Mouse (Mus musculus) ES-E14 (cell line): ENCODE measurements around the gene Igtp. TPM values are rescaled to one million over a fixed set of nuclear protein-coding genes. Genes with fewer than 3 reads are reported as not detected.
"Not testable (repeated sequence)": the region's sequence is repeated elsewhere in the genome, so short reads cannot be mapped to it uniquely, and the experiment has no call there.

Source experiments
- DNase-seq: peaks from one replicate; pipeline ENCODE4 v3.0.0-alpha.2; 2013; ENCODE audit warnings: low read depth, low spot score
- H3K27ac ChIP-seq: 2 replicates; pipeline ENCODE4 v1.5.1; 2012; ENCODE audit warnings: low read depth, mild to moderate bottlenecking, low read length, moderate library complexity, mixed read lengths; ENCODE audit not compliant: poor library complexity, insufficient read depth, severe bottlenecking
- H3K36me3 ChIP-seq: 2 replicates; pipeline ENCODE4 v1.6.1; 2012; ENCODE audit warnings: mild to moderate bottlenecking, low read length, moderate library complexity, mixed read lengths; ENCODE audit not compliant: control insufficient read depth, poor library complexity, insufficient read depth, severe bottlenecking
- H3K4me1 ChIP-seq, 2 experiments: fragments of 150-350 bp in 1 of 2; sonication (generic) in 1 of 2; 2 replicates each; pipeline ENCODE4 v1.6.1; 2012; ENCODE audit warnings: low read length in 2 of 2, mild to moderate bottlenecking in 1 of 2, mixed read lengths in 1 of 2; ENCODE audit not compliant: control insufficient read depth in 2 of 2, insufficient read depth in 2 of 2, poor library complexity in 1 of 2
- H3K4me3 ChIP-seq, 2 experiments: fragments of 150-350 bp in 1 of 2; sonication (generic) in 1 of 2; 2 replicates each; pipeline ENCODE4 v1.5.1; 2012; ENCODE audit warnings: low read length in 2 of 2, low read depth in 1 of 2, mild to moderate bottlenecking in 1 of 2, mixed read lengths in 1 of 2; ENCODE audit not compliant: insufficient read depth in 1 of 2, poor library complexity in 1 of 2, severe bottlenecking in 1 of 2
- H3K9ac ChIP-seq: 2 replicates; pipeline ENCODE4 v1.6.1; 2012; ENCODE audit warnings: low read depth, mild to moderate bottlenecking, low read length, mixed read lengths; ENCODE audit not compliant: poor library complexity, insufficient read depth, severe bottlenecking
- H3K9me3 ChIP-seq: fragments of 150-350 bp; sonication (generic); 2 replicates; pipeline ENCODE4 v1.6.1; 2012; ENCODE audit warnings: low read depth, mild to moderate bottlenecking, low read length; ENCODE audit not compliant: control insufficient read depth, insufficient read depth
- CHD2 ChIP-seq: IDR thresholded peaks from 2 replicates; pipeline ENCODE4 v1.6.1; 2014; ENCODE audit warnings: mild to moderate bottlenecking, low read depth, low read length, inconsistent platforms
- HCFC1 ChIP-seq: IDR thresholded peaks from 2 replicates; pipeline ENCODE4 v1.6.1; 2012; ENCODE audit warnings: low read length, inconsistent platforms, borderline replicate concordance; ENCODE audit not compliant: insufficient read depth
- MAFK ChIP-seq: IDR thresholded peaks from 2 replicates; pipeline ENCODE4 v1.6.1; 2014; ENCODE audit warnings: mild to moderate bottlenecking, low read depth, low read length, inconsistent platforms; ENCODE audit not compliant: insufficient read depth
- ZC3H11A ChIP-seq: IDR thresholded peaks from 2 replicates; pipeline ENCODE4 v1.6.1; 2012; ENCODE audit warnings: low read depth, mild to moderate bottlenecking, inconsistent platforms, low read length, borderline replicate concordance
- ZNF384 ChIP-seq: IDR thresholded peaks from 2 replicates; pipeline ENCODE4 v1.6.1; 2012; ENCODE audit warnings: low read depth, low read length, inconsistent platforms
- in situ Hi-C, 2 experiments: fragments of 600-800 bp; cut with MboI; formaldehyde crosslinking; loops; one replicate each; pipeline ENCODE4 v1.15.1; 2025; ENCODE audit warnings: low sequenced_read_pairs in 2 of 2, inconsistent platforms in 1 of 2; ENCODE audit not compliant: unreplicated experiment in 2 of 2
- total RNA-seq: library from RNA; depleted of rRNA; stranded (reverse); fragments of 300-350 nt; gene quantifications from 2 replicates; pipeline ENCODE4 v1.2.3, GENCODE M21; 2012

Igtp gene
- total RNA-seq, 1 experiment = 2.5 TPM

GRCm38 (mm10) chr11:58226425-58226824 lies 27.1 kb downstream of the Igtp start:
- in situ Hi-C loops = no loop called here
- Histone ChIP-seq H3K9ac (no peak overlapping the region), H3K9me3 (no peaks in the 10 kb centered on the region), H3K4me1 (peaks cover 0 to 4% of the 10 kb centered on the region in 2 experiments; a peak in 1 of 4 replicates), H3K4me3 (no peak overlapping the region), H3K27ac (no peak overlapping the region), H3K36me3 (no peaks in the 10 kb centered on the region)
- no peak for DNase-seq
- TF ChIP-seq ZNF384 = no peak
- TF ChIP-seq ZC3H11A = no peak
- TF ChIP-seq CHD2 = no peak
- TF ChIP-seq MAFK = no peak
- no peak for TF ChIP-seq HCFC1

DNA sequence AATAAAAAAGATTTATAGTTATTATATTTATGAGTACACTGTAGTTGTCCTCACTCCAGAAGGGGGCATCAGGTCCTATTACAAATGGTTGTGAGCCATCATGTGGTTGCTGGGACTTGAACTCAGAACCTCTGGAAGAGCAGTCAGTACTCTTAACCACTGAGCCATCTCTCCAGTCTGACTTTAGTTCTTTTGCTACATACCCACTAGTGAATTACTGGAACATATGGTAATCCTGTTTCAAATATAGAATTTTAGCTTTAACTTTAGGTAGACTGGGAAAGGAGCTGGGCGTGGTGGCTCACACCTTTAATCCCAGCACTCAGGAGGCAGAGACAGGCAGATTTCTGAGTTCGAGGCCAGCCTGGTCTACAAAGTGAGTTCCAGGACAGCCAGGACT lies 28.7 kb downstream of the Igtp start:
- in situ Hi-C loops, H3K27ac ChIP-seq: not testable (repeated sequence)

GRCm38 (mm10) chr11:58230396-58230910 lies 31.1 kb downstream of the Igtp start:
- H3K9ac ChIP-seq = no peak overlapping the region
- H3K27ac ChIP-seq = no peak overlapping the region
- DNase-seq = no peak
- H3K36me3 ChIP-seq = no peaks in the 10 kb centered on the region
- H3K9me3 ChIP-seq = no peaks in the 10 kb centered on the region
- H3K4me3 ChIP-seq = no peak overlapping the region
- H3K4me1 ChIP-seq = peaks cover 0 to 3% of the 10 kb centered on the region in 2 experiments; a peak in 1 of 4 replicates
- in situ Hi-C loops = no loop called here
- no peak for TF ChIP-seq CHD2
- no peak for TF ChIP-seq MAFK
- no peak for TF ChIP-seq ZC3H11A
- TF ChIP-seq HCFC1 = no peak
- TF ChIP-seq ZNF384 = no peak

More for the DNA sequence above, 28.7 kb downstream of the Igtp start:
- not testable (repeated sequence) for H3K4me1 ChIP-seq, H3K4me3 ChIP-seq, H3K9ac ChIP-seq, DNase-seq, H3K36me3 ChIP-seq, H3K9me3 ChIP-seq

DNA sequence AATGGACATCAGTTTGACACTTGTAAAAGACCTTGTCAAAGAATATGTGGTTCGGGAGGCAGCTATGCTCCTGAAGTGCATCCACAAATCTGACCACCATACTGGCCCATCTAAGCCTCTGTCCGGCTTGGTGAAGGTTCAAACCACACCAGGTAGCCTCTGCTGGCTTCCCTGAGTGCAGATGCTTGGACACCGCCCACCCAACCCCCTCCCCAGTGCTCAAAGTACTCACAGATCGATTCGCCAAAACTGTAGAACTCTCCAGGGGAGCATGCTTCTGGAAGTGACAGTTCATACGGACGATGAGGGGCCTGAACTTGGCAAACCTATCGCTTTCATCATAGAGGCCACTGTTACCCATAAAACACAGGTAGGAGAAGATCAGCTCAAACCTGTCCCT lies 31.8 kb downstream of the Igtp start:
- in situ Hi-C loops = no loop called here
- H3K9me3 ChIP-seq = no peaks in the 10 kb centered on the region
- H3K27ac ChIP-seq = no peak overlapping the region
- no peak for TF ChIP-seq MAFK
- TF ChIP-seq HCFC1 = no peak
- TF ChIP-seq CHD2 = no peak
- TF ChIP-seq ZC3H11A = no peak
- no peak for TF ChIP-seq ZNF384
- H3K4me1 ChIP-seq = no peaks in the 10 kb centered on the region
- DNase-seq = no peak
- H3K4me3 ChIP-seq = no peak overlapping the region
- H3K9ac ChIP-seq = no peak overlapping the region
- H3K36me3 ChIP-seq = no peaks in the 10 kb centered on the region

DNA sequence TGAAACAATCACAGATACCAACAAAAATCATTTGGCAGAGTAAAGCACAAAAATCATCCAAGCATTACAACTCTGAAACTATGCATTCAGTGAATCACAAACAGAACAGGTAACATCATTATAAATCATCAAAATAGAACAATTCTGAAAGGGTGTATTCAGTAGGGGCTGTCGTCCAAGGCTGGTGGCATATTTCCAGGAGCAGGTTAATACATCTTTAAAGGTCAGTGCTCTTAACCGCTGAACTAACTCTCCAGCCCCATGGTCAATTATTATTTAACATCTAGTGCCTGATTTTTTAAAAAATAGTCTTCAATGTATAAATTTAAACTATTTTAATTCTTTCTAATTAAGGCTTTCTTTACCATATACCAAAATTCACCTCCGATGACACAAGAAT lies 35.2 kb downstream of the Igtp start:
- DNase-seq, H3K27ac ChIP-seq, H3K4me3 ChIP-seq, in situ Hi-C loops, H3K4me1 ChIP-seq, H3K36me3 ChIP-seq, H3K9me3 ChIP-seq, H3K9ac ChIP-seq: not testable (repeated sequence)
